Mouse (Mus musculus) ES-E14 (cell line): ENCODE data around the gene Dnajc22. TPM values are rescaled to one million over a fixed set of nuclear protein-coding genes. Genes with fewer than 3 reads are reported as not detected.
"Not testable (repeated sequence)": the region's sequence is repeated elsewhere in the genome, so short reads cannot be mapped to it uniquely, and the experiment has no call there.

Source experiments
- DNase-seq: peaks from one replicate; pipeline ENCODE4 v3.0.0-alpha.2; 2013; ENCODE audit warnings: low read depth, low spot score
- H3K27ac ChIP-seq: 2 replicates; pipeline ENCODE4 v1.5.1; 2012; ENCODE audit warnings: low read depth, mild to moderate bottlenecking, low read length, moderate library complexity, mixed read lengths; ENCODE audit not compliant: poor library complexity, insufficient read depth, severe bottlenecking
- H3K36me3 ChIP-seq: 2 replicates; pipeline ENCODE4 v1.6.1; 2012; ENCODE audit warnings: mild to moderate bottlenecking, low read length, moderate library complexity, mixed read lengths; ENCODE audit not compliant: control insufficient read depth, poor library complexity, insufficient read depth, severe bottlenecking
- H3K4me1 ChIP-seq, 2 experiments: fragments of 150-350 bp in 1 of 2; sonication (generic) in 1 of 2; 2 replicates each; pipeline ENCODE4 v1.6.1; 2012; ENCODE audit warnings: low read length in 2 of 2, mild to moderate bottlenecking in 1 of 2, mixed read lengths in 1 of 2; ENCODE audit not compliant: control insufficient read depth in 2 of 2, insufficient read depth in 2 of 2, poor library complexity in 1 of 2
- H3K4me3 ChIP-seq, 2 experiments: fragments of 150-350 bp in 1 of 2; sonication (generic) in 1 of 2; 2 replicates each; pipeline ENCODE4 v1.5.1; 2012; ENCODE audit warnings: low read length in 2 of 2, low read depth in 1 of 2, mild to moderate bottlenecking in 1 of 2, mixed read lengths in 1 of 2; ENCODE audit not compliant: insufficient read depth in 1 of 2, poor library complexity in 1 of 2, severe bottlenecking in 1 of 2
- H3K9ac ChIP-seq: 2 replicates; pipeline ENCODE4 v1.6.1; 2012; ENCODE audit warnings: low read depth, mild to moderate bottlenecking, low read length, mixed read lengths; ENCODE audit not compliant: poor library complexity, insufficient read depth, severe bottlenecking
- H3K9me3 ChIP-seq: fragments of 150-350 bp; sonication (generic); 2 replicates; pipeline ENCODE4 v1.6.1; 2012; ENCODE audit warnings: low read depth, mild to moderate bottlenecking, low read length; ENCODE audit not compliant: control insufficient read depth, insufficient read depth
- CHD2 ChIP-seq: IDR thresholded peaks from 2 replicates; pipeline ENCODE4 v1.6.1; 2014; ENCODE audit warnings: mild to moderate bottlenecking, low read depth, low read length, inconsistent platforms
- HCFC1 ChIP-seq: IDR thresholded peaks from 2 replicates; pipeline ENCODE4 v1.6.1; 2012; ENCODE audit warnings: low read length, inconsistent platforms, borderline replicate concordance; ENCODE audit not compliant: insufficient read depth
- MAFK ChIP-seq: IDR thresholded peaks from 2 replicates; pipeline ENCODE4 v1.6.1; 2014; ENCODE audit warnings: mild to moderate bottlenecking, low read depth, low read length, inconsistent platforms; ENCODE audit not compliant: insufficient read depth
- ZC3H11A ChIP-seq: IDR thresholded peaks from 2 replicates; pipeline ENCODE4 v1.6.1; 2012; ENCODE audit warnings: low read depth, mild to moderate bottlenecking, inconsistent platforms, low read length, borderline replicate concordance
- ZNF384 ChIP-seq: IDR thresholded peaks from 2 replicates; pipeline ENCODE4 v1.6.1; 2012; ENCODE audit warnings: low read depth, low read length, inconsistent platforms
- in situ Hi-C, 2 experiments: fragments of 600-800 bp; cut with MboI; formaldehyde crosslinking; loops; one replicate each; pipeline ENCODE4 v1.15.1; 2025; ENCODE audit warnings: low sequenced_read_pairs in 2 of 2, inconsistent platforms in 1 of 2; ENCODE audit not compliant: unreplicated experiment in 2 of 2
- total RNA-seq: library from RNA; depleted of rRNA; stranded (reverse); fragments of 300-350 nt; gene quantifications from 2 replicates; pipeline ENCODE4 v1.2.3, GENCODE M21; 2012

Dnajc22 gene
- total RNA-seq, 1 experiment: 8.6 TPM

DNA sequence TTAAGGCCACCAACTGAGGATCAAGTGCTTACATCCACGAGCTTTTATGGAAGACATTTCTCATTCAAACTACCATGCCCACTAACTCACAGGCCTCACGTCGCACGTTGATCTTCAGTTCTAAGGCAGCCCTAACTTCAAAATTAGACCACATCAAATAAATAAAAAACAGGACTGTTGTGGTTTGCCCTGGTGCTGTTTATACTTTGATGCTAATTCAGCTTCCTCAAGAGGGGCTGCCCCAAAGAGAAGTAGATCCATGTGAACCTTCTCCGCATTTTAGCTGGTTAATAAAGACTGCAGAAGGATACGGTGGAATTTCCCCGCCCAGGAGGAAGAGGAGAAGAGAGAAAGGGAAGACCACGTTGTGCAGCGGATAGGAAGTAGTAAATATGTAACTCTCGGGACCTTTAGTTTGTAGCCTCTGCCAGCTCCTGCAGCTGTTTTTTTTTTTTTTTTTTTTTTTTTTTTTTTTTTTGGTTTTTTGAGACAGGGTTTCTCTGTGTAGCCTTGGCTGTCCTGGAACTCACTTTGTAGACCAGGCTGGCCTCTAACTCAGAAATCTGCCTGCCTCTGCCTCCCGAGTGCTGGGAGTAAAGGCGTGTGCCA lies 27.3 kb upstream of the Dnajc22 start:
- no peak for DNase-seq
- H3K27ac ChIP-seq: no peak overlapping the region
- TF ChIP-seq ZNF384 (peak; percentile 74), HCFC1 (no peak), MAFK (no peak)
- H3K9ac ChIP-seq: no peak overlapping the region
- H3K36me3 ChIP-seq: no peaks in the 10 kb centered on the region
- no peaks in the 10 kb centered on the region for H3K9me3 ChIP-seq
- in situ Hi-C loops: no loop called here
- peaks cover 0 to 2% of the 10 kb centered on the region in 2 experiments; a peak in 1 of 4 replicates for H3K4me1 ChIP-seq
- no peak overlapping the region for H3K4me3 ChIP-seq

DNA sequence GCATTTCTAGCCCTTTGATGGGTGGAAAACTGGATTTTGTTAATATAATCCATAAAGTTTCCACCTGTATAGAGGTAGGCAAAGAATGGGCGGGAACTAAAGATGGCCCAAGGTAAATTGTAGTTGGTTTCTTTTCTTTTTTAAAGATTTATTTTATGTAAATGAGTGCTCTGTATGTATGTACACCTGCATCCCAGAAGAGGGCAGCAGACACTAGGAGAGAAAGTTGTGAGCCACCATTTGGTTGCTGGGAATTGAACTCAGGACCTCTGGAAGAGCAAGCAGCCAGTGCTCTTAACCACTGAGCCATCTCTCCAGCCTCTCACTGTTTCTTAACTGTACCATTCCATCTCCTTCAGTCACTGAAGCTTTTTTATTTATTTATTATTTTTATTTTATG lies 21.0 kb upstream of the Dnajc22 start:
- no peak for DNase-seq
- in situ Hi-C loops: no loop called here
- H3K9me3 ChIP-seq: no peaks in the 10 kb centered on the region
- no peak overlapping the region for H3K9ac ChIP-seq
- H3K27ac ChIP-seq: no peak overlapping the region
- peaks cover 6% of the 10 kb centered on the region for H3K36me3 ChIP-seq
- TF ChIP-seq HCFC1 (no peak), ZC3H11A (no peak), MAFK (no peak), ZNF384 (no peak), CHD2 (no peak)
- H3K4me3 ChIP-seq: no peak overlapping the region
- H3K4me1 ChIP-seq: peaks cover 0 to 4% of the 10 kb centered on the region in 2 experiments; a peak in 1 of 4 replicates

DNA sequence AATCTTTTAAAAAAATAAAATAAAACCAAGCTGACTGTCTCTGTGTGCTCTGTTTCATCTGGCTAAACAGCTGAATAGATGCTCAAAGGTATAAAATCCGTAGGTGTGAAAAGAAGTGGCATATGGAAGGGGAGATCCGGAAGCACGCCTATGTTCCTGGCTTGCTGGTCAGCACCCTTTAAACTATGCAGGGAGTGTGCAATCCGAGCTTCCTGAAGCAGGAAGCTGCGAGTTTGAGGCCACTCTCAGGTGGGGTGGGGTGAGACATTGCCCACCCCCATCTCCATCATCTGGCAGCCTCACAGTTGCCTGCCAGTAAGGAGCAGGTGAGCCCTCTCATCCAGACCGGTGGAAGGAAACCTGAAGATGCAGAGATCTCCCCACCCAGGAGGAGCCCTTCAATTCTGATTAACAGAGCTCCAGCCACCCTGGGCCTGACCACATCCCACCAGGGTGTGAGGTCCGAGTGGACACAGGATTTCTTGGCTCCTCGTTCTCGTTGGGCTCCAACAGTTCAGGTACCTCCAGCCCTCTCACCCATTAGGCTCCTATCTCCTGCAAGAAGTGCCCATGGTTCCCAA lies 18.9 kb upstream of the Dnajc22 start, which contains the start of gene Troap:
TSS of gene Troap (plus strand) at position 557 of the 581 bp plus-strand sequence.
- Histone ChIP-seq H3K27ac (peak within 1 kb of the TSS; percentile 58), H3K4me3 (peak within 1 kb of the TSS; percentile 86 to 99), H3K9ac (peak within 1 kb of the TSS; percentile 93), H3K4me1 (peaks cover 0 to 4% of the 10 kb centered on the region in 2 experiments; a peak in 1 of 4 replicates), H3K9me3 (no peaks in the 10 kb centered on the region), H3K36me3 (peaks cover 23% of the 10 kb centered on the region)
- no peak for DNase-seq
- TF ChIP-seq CHD2: no peak
- TF ChIP-seq MAFK: no peak
- TF ChIP-seq ZNF384: no peak
- no peak for TF ChIP-seq HCFC1
- no peak for TF ChIP-seq ZC3H11A
- in situ Hi-C loops: no loop called here

DNA sequence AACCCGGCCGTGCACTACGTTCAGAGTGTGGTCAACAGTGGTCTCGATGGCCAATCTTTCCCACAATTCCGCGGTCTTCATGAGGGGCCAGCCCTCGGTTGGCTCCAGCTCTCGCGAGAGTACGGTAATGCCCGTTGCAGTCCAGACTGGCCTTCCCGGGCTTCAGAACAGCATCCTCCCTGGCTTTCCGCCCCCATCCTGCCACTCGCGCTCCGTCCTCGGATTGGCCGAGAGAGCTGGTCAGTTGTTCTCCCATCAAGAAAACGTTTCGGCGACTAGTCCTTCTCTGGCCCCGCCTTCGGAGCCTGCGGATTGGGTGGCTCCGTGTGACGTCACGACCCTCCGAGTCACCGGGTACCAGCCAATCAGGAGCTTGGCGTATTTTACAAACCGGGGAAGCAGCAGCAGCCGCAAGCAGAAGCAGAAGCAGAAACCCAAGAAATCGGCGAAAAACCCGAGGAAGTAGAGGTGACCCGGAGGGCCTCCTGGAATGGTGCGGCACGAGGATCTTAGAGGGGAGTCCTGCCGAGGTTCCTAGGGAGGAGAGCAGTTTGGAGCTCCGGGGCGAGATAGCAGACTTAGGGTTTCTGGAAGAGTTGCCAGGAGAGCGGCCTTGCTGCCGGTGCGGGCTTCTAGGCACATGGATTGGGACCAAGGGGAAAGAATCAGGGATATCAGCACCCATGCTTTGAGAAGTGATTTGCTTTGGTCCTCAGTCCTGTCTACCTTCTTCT lies 18.2 kb upstream of the Dnajc22 start:
- H3K9me3 ChIP-seq: no peaks in the 10 kb centered on the region
- H3K4me1 ChIP-seq: peaks cover 0 to 4% of the 10 kb centered on the region in 2 experiments; a peak in 1 of 4 replicates
- peak overlapping the region; percentile 93 for H3K9ac ChIP-seq
- H3K36me3 ChIP-seq: peaks cover 23% of the 10 kb centered on the region
- peak; percentile 95 for TF ChIP-seq CHD2
- no peak for TF ChIP-seq MAFK
- TF ChIP-seq HCFC1: peak; percentile 21; the same call in 1 of the 2 replicates
- in situ Hi-C loops: loop anchor here in 1 of 2 experiments (25.0 kb wide), 1 partner anchor 287 kb away; the partner anchor contains the start of genes Wnt1 and Wnt10b
- peak overlapping the region; percentile 86 to 99 for H3K4me3 ChIP-seq
- H3K27ac ChIP-seq: peak overlapping the region; percentile 58
- DNase-seq: peak; percentile 96

DNA sequence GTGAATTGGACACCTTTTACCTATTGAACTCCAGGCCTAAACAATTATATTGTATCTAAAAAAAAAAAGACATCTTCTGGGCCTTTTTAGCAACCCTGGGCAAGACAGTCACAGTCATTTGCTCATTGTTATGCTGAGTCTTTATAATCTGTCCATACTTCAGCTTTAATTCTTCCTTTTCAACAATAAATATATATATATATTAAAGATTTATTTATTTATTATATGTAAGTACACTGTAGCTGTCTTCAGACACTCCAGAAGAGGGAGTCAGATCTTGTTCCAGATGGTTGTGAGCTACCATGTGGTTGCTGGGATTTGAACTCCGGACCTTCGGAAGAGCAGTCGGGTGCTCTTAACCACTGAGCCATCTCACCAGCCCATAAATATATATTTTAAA lies 17.0 kb upstream of the Dnajc22 start:
- not testable (repeated sequence) for H3K9me3 ChIP-seq, H3K9ac ChIP-seq, H3K27ac ChIP-seq, DNase-seq, H3K4me1 ChIP-seq, H3K4me3 ChIP-seq
- in situ Hi-C loops: loop anchor here in 1 of 2 experiments (25.0 kb wide), 1 partner anchor 289 kb away; the partner anchor contains the start of genes Wnt1 and Wnt10b
- peaks cover 30% of the 10 kb centered on the region for H3K36me3 ChIP-seq
